Mouse (Mus musculus): ENCODE data around the gene Igsf10.

- TF ChIP-seq CTCF (IDR thresholded peaks at IDR 0.05; ENCODE audit: insufficient read depth, low read length) = no peak
- TF ChIP-seq POLR2A (IDR thresholded peaks at IDR 0.05; ENCODE audit: borderline replicate concordance, extremely low read depth, low read depth, low read length) = no peak
Observed at GRCm38 (mm10) chr3:59361895-59362294, 17.7 kb upstream of the Igsf10 start.
